Mouse (Mus musculus) heart, adult 2 months (tissue): ENCODE data around the gene Ccnd3.

ENCODE experiments used
- CTCF ChIP-seq: fragments of 200-600 bp; IDR thresholded peaks from 2 replicates; pipeline ENCODE4 v1.8.1; 2022; ENCODE audit warnings: antibody characterized with exemption, mild to moderate bottlenecking, moderate library complexity
- EP300 ChIP-seq: fragments of 200-500 bp; IDR thresholded peaks from 2 replicates; pipeline ENCODE4 v1.6.1; 2011; ENCODE audit warnings: low read depth, low read length, control low read depth; ENCODE audit not compliant: insufficient read depth
- POLR2A ChIP-seq: fragments of 200-500 bp; IDR thresholded peaks from 2 replicates; pipeline ENCODE4 v1.6.1; 2011; ENCODE audit warnings: mild to moderate bottlenecking, low read depth, low read length, control low read depth; ENCODE audit not compliant: insufficient read depth

- TF ChIP-seq POLR2A (no peak), EP300 (no peak), CTCF (no peak)
These were observed 42.0 kb upstream of the Ccnd3 start for GRCm38 (mm10) chr17:47462728-47463388.
